Mouse (Mus musculus) G1E (cell line): ENCODE data around the gene Dzank1. TPM values are rescaled to one million over a fixed set of nuclear protein-coding genes. Genes with fewer than 3 reads are reported as not detected.

ENCODE experiments used
- ATAC-seq: 2 replicates; pipeline ENCODE4 v1.8.0; 2016; ENCODE audit warnings: mild to moderate bottlenecking; ENCODE audit not compliant: insufficient number of reproducible peaks, poor library complexity, low FRiP score, severe bottlenecking; ENCODE audit errors: extremely low read depth
- DNase-seq: peaks from one replicate; pipeline ENCODE4 v3.0.0; 2012; ENCODE audit warnings: low spot score
- H3K27me3 ChIP-seq: 2 replicates; pipeline ENCODE4 v1.6.1; 2012; ENCODE audit warnings: mild to moderate bottlenecking, low read length, inconsistent platforms; ENCODE audit not compliant: insufficient read depth
- H3K36me3 ChIP-seq: replicated peaks from 2 replicates; pipeline ENCODE3; 2012; ENCODE audit warnings: mild to moderate bottlenecking, inconsistent platforms
- H3K4me1 ChIP-seq: 2 replicates; pipeline ENCODE4 v1.6.1; 2012; ENCODE audit warnings: low read depth, low read length, inconsistent platforms, mixed read lengths; ENCODE audit not compliant: insufficient read depth
- H3K4me3 ChIP-seq: 2 replicates; pipeline ENCODE4 v1.5.1; 2012; ENCODE audit warnings: low read depth, mild to moderate bottlenecking, inconsistent platforms, low read length, moderate library complexity, mixed read lengths
- H3K9me3 ChIP-seq: replicated peaks from 2 replicates; pipeline ENCODE4 v1.6.1; 2012; ENCODE audit warnings: inconsistent platforms
- CTCF ChIP-seq: IDR thresholded peaks from 2 replicates; pipeline ENCODE4 v1.5.1; 2012; ENCODE audit warnings: low read depth, low read length, inconsistent platforms, mixed read lengths
- GATA1 ChIP-seq: IDR thresholded peaks from 2 replicates; pipeline ENCODE4 v1.6.1; 2012; ENCODE audit warnings: borderline replicate concordance, low read length, inconsistent platforms, mixed read lengths
- GATA2 ChIP-seq: IDR thresholded peaks from 2 replicates; pipeline ENCODE4 v1.6.1; 2012; ENCODE audit warnings: low read depth, low read length, inconsistent platforms, borderline replicate concordance
- POLR2AphosphoS5 ChIP-seq: IDR thresholded peaks from 2 replicates; pipeline ENCODE4 v1.6.1; 2012; ENCODE audit warnings: low read depth, low read length, inconsistent platforms; ENCODE audit not compliant: insufficient replicate concordance
- TAL1 ChIP-seq: conservative IDR thresholded peaks from 2 replicates; pipeline ENCODE4 v1.6.1; 2012; ENCODE audit warnings: low read depth, low read length, inconsistent platforms, mixed read lengths
- polyA plus RNA-seq: library from polyadenylated mRNA; stranded (reverse); fragments of >175 nt; gene quantifications from 2 replicates; pipeline ENCODE4 v1.2.3, GENCODE M21; 2012
- total RNA-seq, 2 experiments: library from RNA; stranded (forward) in 1 of 2; stranded (reverse) in 1 of 2; fragments of 200-1000 nt in 1 of 2; fragments of >200 nt in 1 of 2; fragmentation: Nextera tagmentation in 1 of 2; gene quantifications; 2 replicates each; pipeline ENCODE4 v1.2.3; 2014 to 2017

Gene Dzank1
- total and polyA plus RNA-seq, 3 experiments = 0.02 to 0.53 (median 0.22) TPM

- peaks cover 9% of the 10 kb centered on the region for H3K4me1 ChIP-seq
- H3K36me3 ChIP-seq = no peaks in the 10 kb centered on the region
- H3K9me3 ChIP-seq = no peaks in the 10 kb centered on the region
- no peak for DNase-seq
- no peak for ATAC-seq
- no peak for TF ChIP-seq GATA2
- no peak for TF ChIP-seq GATA1
- TF ChIP-seq POLR2AphosphoS5 = no peak
- TF ChIP-seq CTCF = no peak
- TF ChIP-seq TAL1 = no peak
- no peak overlapping the region for H3K4me3 ChIP-seq
- H3K27me3 ChIP-seq = peaks cover 2% of the 10 kb centered on the region
Observed at GRCm38 (mm10) chr2:144425761-144426160, 101.5 kb downstream of the Dzank1 start.

DNA sequence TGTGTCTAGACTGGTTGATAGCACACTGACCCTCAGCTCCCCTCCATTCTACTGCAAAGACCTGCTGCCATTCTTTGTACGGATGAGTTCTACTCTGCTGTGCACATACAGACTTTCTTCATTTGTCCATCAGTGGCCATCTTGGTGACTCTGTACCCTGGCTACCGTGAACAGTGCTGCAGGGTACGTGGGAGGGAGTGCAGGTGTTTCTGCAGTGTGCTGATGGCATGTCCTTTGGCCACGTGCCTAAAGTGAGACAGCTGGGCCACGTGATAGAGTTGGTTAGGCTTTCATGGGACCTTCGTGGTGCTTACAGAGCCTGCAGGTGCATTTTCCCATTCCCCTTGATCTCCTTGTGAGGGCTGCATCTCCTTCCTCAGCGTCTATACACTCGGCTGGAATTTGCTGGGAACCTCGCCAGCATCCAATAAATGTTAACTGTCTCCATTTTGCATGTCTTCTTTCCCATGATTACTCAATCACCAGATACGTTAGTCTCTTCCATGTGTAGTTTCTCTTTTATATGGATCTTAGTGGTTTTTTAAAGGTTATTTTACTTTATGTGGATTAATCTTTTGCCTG lies 105.0 kb downstream of the Dzank1 start:
- no peak for ATAC-seq
- TF ChIP-seq POLR2AphosphoS5 = no peak
- TF ChIP-seq TAL1 = no peak
- H3K4me1 ChIP-seq = no peaks in the 10 kb centered on the region

More for the DNA sequence above, 105.0 kb downstream of the Dzank1 start:
- no peak for DNase-seq
- H3K9me3 ChIP-seq = no peaks in the 10 kb centered on the region
- H3K4me3 ChIP-seq = no peak overlapping the region
- no peaks in the 10 kb centered on the region for H3K36me3 ChIP-seq
- H3K27me3 ChIP-seq = peaks cover 5% of the 10 kb centered on the region

Other genes with a start within 250 kb of the Dzank1 start
- not detected in 2 replicates for gene Ovol2, start 195.3 kb downstream of the Dzank1 start, total RNA-seq (2014; fragmentation: Nextera tagmentation)
- 0.05 and 0.06 TPM in 2 replicates for gene Ovol2, start 195.3 kb downstream of the Dzank1 start, total RNA-seq (2017)
- gene Ovol2, start 195.3 kb downstream of the Dzank1 start, polyA plus RNA-seq = not detected in 2 replicates
- 50.2 and 80.4 TPM in 2 replicates for gene Kat14, start 158.4 kb downstream of the Dzank1 start, total RNA-seq (2014; fragmentation: Nextera tagmentation)
- gene Kat14, start 158.4 kb downstream of the Dzank1 start, total RNA-seq (2017) = 20.7 and 24.5 TPM in 2 replicates
- 14.3 and 26.3 TPM in 2 replicates for gene Kat14, start 158.4 kb downstream of the Dzank1 start, polyA plus RNA-seq
- gene Pet117, start 158.4 kb downstream of the Dzank1 start, total RNA-seq (2014; fragmentation: Nextera tagmentation) = 3.6 TPM in 1 of 2 replicates, not detected in the other
- gene Pet117, start 158.4 kb downstream of the Dzank1 start, total RNA-seq (2017) = not detected in 2 replicates
- 5.7 and 25.9 TPM in 2 replicates for gene Pet117, start 158.4 kb downstream of the Dzank1 start, polyA plus RNA-seq
- 23.7 and 32.4 TPM in 2 replicates for gene Polr3f, start 304 bp upstream of the Dzank1 start, total RNA-seq (2014; fragmentation: Nextera tagmentation)
- gene Polr3f, start 304 bp upstream of the Dzank1 start, total RNA-seq (2017) = 37.8 and 40.9 TPM in 2 replicates
- 19.6 and 32.5 TPM in 2 replicates for gene Polr3f, start 304 bp upstream of the Dzank1 start, polyA plus RNA-seq
- 16.2 and 16.3 TPM in 2 replicates for gene Rbbp9, start 23.5 kb upstream of the Dzank1 start, total RNA-seq (2014; fragmentation: Nextera tagmentation)
- 5.1 and 6.7 TPM in 2 replicates for gene Rbbp9, start 23.5 kb upstream of the Dzank1 start, total RNA-seq (2017)
- gene Rbbp9, start 23.5 kb upstream of the Dzank1 start, polyA plus RNA-seq = 1.6 TPM in 2 replicates
- gene Sec23b, start 28.8 kb upstream of the Dzank1 start, total RNA-seq (2014; fragmentation: Nextera tagmentation) = 64.5 and 81.7 TPM in 2 replicates
- 90.7 and 99.8 TPM in 2 replicates for gene Sec23b, start 28.8 kb upstream of the Dzank1 start, total RNA-seq (2017)
- 6.7 and 9.1 TPM in 2 replicates for gene Sec23b, start 28.8 kb upstream of the Dzank1 start, polyA plus RNA-seq
- gene Smim26, start 66.6 kb upstream of the Dzank1 start, total RNA-seq (2014; fragmentation: Nextera tagmentation) = 13.8 and 14.5 TPM in 2 replicates
- gene Smim26, start 66.6 kb upstream of the Dzank1 start, total RNA-seq (2017) = 22.9 and 23.3 TPM in 2 replicates
- gene Smim26, start 66.6 kb upstream of the Dzank1 start, polyA plus RNA-seq = 1.3 and 1.4 TPM in 2 replicates
- 15.8 and 21.4 TPM in 2 replicates for gene Dtd1, start 72.5 kb upstream of the Dzank1 start, total RNA-seq (2014; fragmentation: Nextera tagmentation)
- 23.9 and 33.2 TPM in 2 replicates for gene Dtd1, start 72.5 kb upstream of the Dzank1 start, total RNA-seq (2017)
- 14.2 and 14.8 TPM in 2 replicates for gene Dtd1, start 72.5 kb upstream of the Dzank1 start, polyA plus RNA-seq